Mouse (Mus musculus) liver, adult 2 months (tissue): ENCODE measurements around the gene Tmem202. TPM values are rescaled to one million over a fixed set of nuclear protein-coding genes. Genes with fewer than 3 reads are reported as not detected.

Source experiments
- DNase-seq: peaks from one replicate; pipeline ENCODE4 v3.0.0-alpha.2; 2011; ENCODE audit warnings: low read depth, low spot score; ENCODE audit errors: extremely low read depth
- H3K27ac ChIP-seq: fragments of 200-500 bp; replicated peaks from 2 replicates; pipeline ENCODE4 v1.5.1; 2012; ENCODE audit warnings: low read depth, mild to moderate bottlenecking, control low read depth, inconsistent platforms, low read length; ENCODE audit not compliant: insufficient read depth
- H3K27me3 ChIP-seq: fragments of 200-500 bp; 2 replicates; pipeline ENCODE4 v1.6.1; 2012; ENCODE audit warnings: mild to moderate bottlenecking, moderate library complexity, low read length, inconsistent platforms; ENCODE audit not compliant: control insufficient read depth, insufficient read depth
- H3K36me3 ChIP-seq: fragments of 200-500 bp; 2 replicates; pipeline ENCODE4 v1.6.1; 2012; ENCODE audit warnings: low read length, inconsistent platforms; ENCODE audit not compliant: control insufficient read depth, insufficient read depth
- H3K4me1 ChIP-seq: fragments of 200-500 bp; 2 replicates; pipeline ENCODE4 v1.6.1; 2011; ENCODE audit warnings: low read length; ENCODE audit not compliant: control insufficient read depth, insufficient read depth
- H3K4me3 ChIP-seq: fragments of 200-500 bp; 2 replicates; pipeline ENCODE4 v1.5.1; 2011; ENCODE audit warnings: low read depth, mild to moderate bottlenecking, control low read depth, low read length, moderate library complexity; ENCODE audit not compliant: insufficient read depth
- H3K79me2 ChIP-seq: fragments of 200-500 bp; 2 replicates; pipeline ENCODE4 v1.6.1; 2012; ENCODE audit warnings: inconsistent platforms, mild to moderate bottlenecking, low read length, moderate library complexity; ENCODE audit not compliant: control insufficient read depth, insufficient read depth
- H3K9ac ChIP-seq: fragments of 200-500 bp; 2 replicates; pipeline ENCODE4 v1.6.1; 2012; ENCODE audit warnings: low read depth, mild to moderate bottlenecking, control low read depth, inconsistent platforms, low read length
- CTCF ChIP-seq: fragments of 200-500 bp; IDR thresholded peaks from 2 replicates; pipeline ENCODE4 v1.5.1; 2011; ENCODE audit warnings: low read depth, low read length, control low read depth
- POLR2A ChIP-seq: fragments of 200-500 bp; IDR thresholded peaks from 2 replicates; pipeline ENCODE4 v1.6.1; 2011; ENCODE audit warnings: low read length, control low read depth; ENCODE audit not compliant: insufficient read depth; ENCODE audit errors: extremely low read depth
- WGBS: fragments of 180-500 bp; shearing (Covaris S2); methylation state at CpG from one replicate; pipeline ENCODE4 v1.1.7; 2018; 5-methylcytosine and 5-hydroxymethylcytosine counted together
- polyA plus RNA-seq: library from polyadenylated mRNA; depleted of rRNA; stranded (reverse); fragments of >200 nt; gene quantifications from 2 replicates; pipeline ENCODE4 v1.2.3, GENCODE M21; 2012; rRNA removed
- total RNA-seq: library from RNA; depleted of rRNA; stranded (reverse); fragments of >200 nt; gene quantifications from 2 replicates; pipeline ENCODE4 v1.2.3, GENCODE M21; 2014; rRNA removed

Gene Tmem202
- total RNA-seq: 0.18 TPM in 1 of 2 replicates, not detected in the other
- 0.07 TPM in 1 of 2 replicates, not detected in the other for polyA plus RNA-seq

- Histone ChIP-seq H3K27me3 (no peaks in the 10 kb centered on the region), H3K79me2 (no peaks in the 10 kb centered on the region; the same call in 1 of the 2 replicates), H3K27ac (peak within 1 kb of the TSS; percentile 63), H3K4me1 (peaks cover 5% of the 10 kb centered on the region), H3K9ac (peak within 1 kb of the TSS; percentile 82), H3K36me3 (no peaks in the 10 kb centered on the region), H3K4me3 (peak within 1 kb of the TSS; percentile 79)
- TF ChIP-seq CTCF (no peak), POLR2A (peak; percentile 51; the same call in 1 of the 2 replicates)
- WGBS: 2% methylated on average over 55 of the region's 55 CpGs
- DNase-seq: peak; percentile 77
These were observed at the start of gene Tmem202, which contains the start of gene Hexa for GRCm38 (mm10) chr9:59539441-59540137. Gene Tmem202 (minus strand): TSS chr9:59539847. Gene Hexa (plus strand): TSS chr9:59539540.

DNA sequence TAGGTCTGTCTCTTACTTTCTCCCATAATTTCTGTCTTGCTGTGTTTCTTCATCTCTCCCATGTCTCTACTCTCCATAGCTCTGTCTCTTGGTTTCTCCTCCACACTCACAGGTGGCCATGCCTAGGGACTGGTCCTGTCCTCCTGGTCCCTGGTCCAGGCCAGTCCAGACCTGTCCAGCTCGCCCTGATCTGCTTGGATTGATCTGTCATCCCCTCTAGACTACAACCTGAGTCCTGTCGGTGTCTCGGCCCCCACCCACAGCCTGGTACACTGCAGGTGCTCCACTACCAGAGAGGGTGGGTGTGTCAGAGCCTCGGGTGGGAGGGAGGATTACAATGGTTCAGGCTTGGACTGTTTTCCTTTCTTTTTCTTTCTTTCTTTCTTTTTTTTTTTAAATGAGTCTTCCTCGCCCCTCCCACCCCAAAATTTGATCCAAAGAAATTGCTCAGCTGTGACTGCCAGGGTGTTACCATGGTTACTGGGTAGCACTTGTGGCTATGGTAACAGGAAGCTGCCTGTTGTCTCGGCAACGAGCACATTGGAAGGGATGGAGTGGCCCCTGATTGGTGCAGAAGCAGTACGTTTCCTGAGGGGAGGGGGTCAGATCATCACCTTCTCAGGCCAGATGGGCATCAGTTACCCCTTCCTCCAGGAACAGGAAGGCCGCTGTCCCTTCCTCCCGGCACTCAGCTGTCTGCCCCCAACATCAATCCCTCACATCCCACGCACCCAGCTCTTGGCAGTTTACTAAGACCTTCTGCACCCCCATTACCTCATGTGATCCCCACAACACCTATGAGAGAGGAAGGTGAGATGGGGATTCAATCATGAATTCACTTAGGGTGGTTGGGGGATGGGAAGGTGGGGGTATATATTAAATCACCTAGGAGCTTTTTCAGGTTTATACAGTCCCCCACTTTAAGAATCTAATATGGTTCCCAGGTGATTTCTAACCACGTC, 49.3 kb upstream of the Tmem202 start:
- 51% methylated on average over 12 of the region's 12 CpGs for WGBS
- no peak overlapping the region for H3K4me3 ChIP-seq

GRCm38 (mm10) chr9:59588252-59588651, 48.6 kb upstream of the Tmem202 start:
- Histone ChIP-seq H3K4me1 (no peaks in the 10 kb centered on the region), H3K4me3 (no peak overlapping the region), H3K27ac (no peak overlapping the region), H3K27me3 (peaks cover 12% of the 10 kb centered on the region), H3K9ac (no peak overlapping the region), H3K36me3 (no peaks in the 10 kb centered on the region), H3K79me2 (no peaks in the 10 kb centered on the region)
- WGBS: 66% methylated on average over 5 of the region's 5 CpGs
- TF ChIP-seq CTCF: no peak
- TF ChIP-seq POLR2A: no peak
- no peak for DNase-seq

More for the DNA sequence above, 49.3 kb upstream of the Tmem202 start:
- H3K9ac ChIP-seq: no peak overlapping the region
- no peaks in the 10 kb centered on the region for H3K4me1 ChIP-seq
- no peaks in the 10 kb centered on the region for H3K79me2 ChIP-seq
- no peaks in the 10 kb centered on the region for H3K36me3 ChIP-seq
- TF ChIP-seq CTCF (no peak), POLR2A (no peak)
- H3K27me3 ChIP-seq: peaks cover 12% of the 10 kb centered on the region
- no peak overlapping the region for H3K27ac ChIP-seq
- DNase-seq: no peak

DNA sequence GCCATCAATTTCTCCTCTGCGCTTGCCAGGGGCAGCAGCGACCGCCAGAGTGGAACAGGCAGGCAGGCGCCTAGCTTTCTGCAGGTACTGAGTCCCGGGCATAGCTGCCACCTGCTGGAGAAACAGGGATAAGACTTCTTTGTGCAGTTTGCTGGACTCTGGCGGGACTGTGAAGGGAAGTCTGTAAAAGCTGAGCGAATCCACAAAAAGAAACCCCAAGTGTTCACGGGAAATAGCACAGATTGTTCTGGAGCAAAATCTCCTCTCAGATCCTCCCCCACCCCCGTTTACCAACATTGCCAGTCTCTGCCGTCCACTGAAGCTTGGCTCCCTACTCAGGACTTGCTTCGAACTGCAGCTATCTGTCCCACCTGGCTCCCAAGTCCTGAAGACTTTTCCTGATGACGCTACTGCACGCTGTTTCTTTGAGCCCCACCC, 45.2 kb upstream of the Tmem202 start:
- peak overlapping the region; percentile 24; the same call in 1 of the 2 replicates for H3K9ac ChIP-seq
- H3K27me3 ChIP-seq: peaks cover 11% of the 10 kb centered on the region
- H3K4me3 ChIP-seq: no peak overlapping the region; the same call in 1 of the 2 replicates
- H3K36me3 ChIP-seq: no peaks in the 10 kb centered on the region
- H3K27ac ChIP-seq: no peak overlapping the region
- peak; percentile 35 for DNase-seq
- no peaks in the 10 kb centered on the region for H3K4me1 ChIP-seq
- TF ChIP-seq POLR2A (no peak), CTCF (peak; percentile 81)
- 7% methylated on average over 13 of the region's 13 CpGs for WGBS
- H3K79me2 ChIP-seq: no peaks in the 10 kb centered on the region

GRCm38 (mm10) chr9:59578505-59578867, 38.8 kb upstream of the Tmem202 start:
- H3K27ac ChIP-seq: no peak overlapping the region
- H3K9ac ChIP-seq: no peak overlapping the region
- no peak for TF ChIP-seq POLR2A
- no peak for TF ChIP-seq CTCF
- WGBS: 3% methylated on average over 20 of the region's 20 CpGs
- no peaks in the 10 kb centered on the region for H3K79me2 ChIP-seq
- no peaks in the 10 kb centered on the region; the same call in 1 of the 2 replicates for H3K4me1 ChIP-seq
- H3K36me3 ChIP-seq: no peaks in the 10 kb centered on the region
- H3K27me3 ChIP-seq: peaks cover 26% of the 10 kb centered on the region
- no peak overlapping the region; the same call in 1 of the 2 replicates for H3K4me3 ChIP-seq
- DNase-seq: no peak
